Mouse (Mus musculus): ENCODE measurements around the gene Olfr304. TPM values are rescaled to one million over a fixed set of nuclear protein-coding genes. Genes with fewer than 3 reads are reported as not detected.

Gene Olfr304
- polyA plus RNA-seq (2012; rRNA removed; ENCODE audit: low replicate concordance), result not detected in 2 replicates

DNA sequence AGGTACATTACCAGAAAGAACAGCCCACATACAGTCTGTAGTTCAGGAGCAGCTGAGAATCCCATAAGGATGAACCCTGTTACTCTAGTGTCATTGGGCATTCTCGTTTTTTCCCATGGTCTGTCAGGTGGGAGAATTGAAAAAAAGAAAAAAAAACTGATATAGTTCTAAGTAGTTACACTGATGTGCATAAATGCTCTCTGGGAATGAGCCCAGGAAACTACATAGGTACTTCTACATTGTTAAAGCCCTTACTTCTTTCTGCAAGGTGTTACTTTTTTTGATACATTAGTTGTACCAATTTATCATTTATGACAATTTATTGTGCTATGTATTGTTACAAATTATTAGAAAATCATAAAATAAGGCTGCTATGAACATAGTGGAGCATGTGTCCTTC lies at the start of gene Olfr304:
Gene Olfr304 (minus strand): TSS at position 101 of the 400 bp plus-strand sequence.

DNA sequence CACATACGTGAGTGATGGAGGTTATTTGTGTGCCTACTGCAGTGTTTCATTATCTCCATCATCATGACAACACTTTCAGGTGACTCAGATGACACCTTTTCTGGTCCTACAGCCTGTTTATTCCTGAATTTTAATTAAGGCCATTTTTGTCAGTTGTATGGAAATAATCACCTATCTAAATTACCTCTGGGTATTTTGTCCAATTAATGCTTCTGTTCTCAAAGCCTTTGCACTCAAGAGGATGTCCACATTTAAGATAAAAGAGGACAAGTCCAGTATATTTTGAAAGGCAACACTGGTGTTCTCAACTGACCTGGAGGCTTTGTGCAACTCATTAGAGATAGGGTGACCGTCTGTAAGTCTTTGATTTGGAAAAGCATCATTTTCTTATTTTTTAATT lies 17.1 kb upstream of the Olfr304 start, which contains the start of gene Olfr301:
Gene Olfr301 (plus strand): TSS at position 301 of the 400 bp plus-strand sequence.

DNA sequence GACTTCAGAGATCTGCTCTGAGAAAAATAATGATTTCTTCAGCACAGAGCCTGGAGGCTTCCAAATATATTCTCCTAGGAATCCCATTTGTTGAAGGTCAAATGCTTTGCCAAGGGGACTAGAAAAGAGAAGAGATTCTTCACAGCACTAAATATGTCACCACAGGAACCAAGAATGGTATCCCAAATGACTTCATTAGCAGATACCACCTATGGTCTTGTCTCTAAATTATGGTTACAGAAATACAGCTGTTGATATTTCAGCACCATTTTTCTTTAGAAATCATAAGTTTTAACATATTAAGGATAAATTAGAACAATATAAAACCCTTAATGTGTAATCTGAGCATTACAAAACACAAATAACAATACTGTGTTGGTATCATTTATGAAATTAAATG lies 11.2 kb upstream of the Olfr304 start, which contains the start of gene Olfr303:
Gene Olfr303 (minus strand): TSS at position 101 of the 400 bp plus-strand sequence.

DNA sequence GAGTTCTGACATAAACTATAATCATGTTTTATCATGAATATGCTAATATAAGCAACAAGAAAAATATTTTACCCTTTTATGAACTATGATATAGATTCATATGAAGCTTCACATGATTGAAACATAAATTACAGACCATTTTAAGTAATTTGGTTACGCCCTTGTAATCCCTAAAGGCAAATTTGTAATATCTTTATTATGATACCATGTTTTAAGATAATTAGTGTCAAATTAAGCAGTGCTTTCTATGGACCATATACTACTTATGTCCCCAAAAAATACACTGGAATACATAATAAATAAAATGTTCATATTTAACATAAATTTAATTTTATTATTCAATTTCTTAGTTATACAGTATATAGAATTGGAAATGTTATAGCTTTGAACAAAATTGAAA lies 19.6 kb downstream of the Olfr304 start, which contains the start of gene Olfr305:
Gene Olfr305 (minus strand): TSS at position 101 of the 400 bp plus-strand sequence.

DNA sequence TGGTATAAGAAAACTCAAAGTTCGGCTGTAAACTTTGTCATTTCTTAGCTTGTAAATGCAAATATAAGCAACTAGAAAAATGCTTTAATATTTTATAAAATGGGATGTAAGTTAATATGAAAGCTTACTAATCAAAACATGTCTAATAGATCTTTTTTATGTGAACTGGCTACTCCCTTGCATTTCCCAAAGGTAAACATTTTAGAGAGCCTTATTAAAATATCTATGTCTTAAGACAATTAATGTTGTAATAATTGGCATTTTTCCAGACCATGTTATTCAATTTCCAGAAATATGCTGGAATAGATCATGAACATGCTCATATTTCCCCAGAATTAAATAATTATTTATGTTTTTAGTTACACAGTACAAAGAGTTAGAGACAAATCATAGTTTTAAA lies 49.0 kb downstream of the Olfr304 start, which contains the start of gene Olfr307:
Gene Olfr307 (minus strand): TSS at position 101 of the 400 bp plus-strand sequence.

Other genes with a start within 250 kb of the Olfr304 start
- not detected in 2 replicates for gene Vmn2r75, start 214.9 kb downstream of the Olfr304 start, polyA plus RNA-seq (2012; rRNA removed; ENCODE audit: low replicate concordance)
- gene Vmn2r76, start 140.3 kb downstream of the Olfr304 start, polyA plus RNA-seq (2012; rRNA removed; ENCODE audit: low replicate concordance), result not detected in 2 replicates
- not detected in 2 replicates for gene Olfr310, start 109.5 kb downstream of the Olfr304 start, polyA plus RNA-seq (2012; rRNA removed; ENCODE audit: low replicate concordance)
- not detected in 2 replicates for gene Olfr309, start 73.0 kb downstream of the Olfr304 start, polyA plus RNA-seq (2012; rRNA removed; ENCODE audit: low replicate concordance)
- gene Olfr308, start 61.0 kb downstream of the Olfr304 start, polyA plus RNA-seq (2012; rRNA removed; ENCODE audit: low replicate concordance), result not detected in 2 replicates
- not detected in 2 replicates for gene Olfr307, start 49.1 kb downstream of the Olfr304 start, polyA plus RNA-seq (2012; rRNA removed; ENCODE audit: low replicate concordance)
- gene Olfr305, start 19.7 kb downstream of the Olfr304 start, polyA plus RNA-seq (2012; rRNA removed; ENCODE audit: low replicate concordance), result not detected in 2 replicates
- not detected in 2 replicates for gene Olfr303, start 11.1 kb upstream of the Olfr304 start, polyA plus RNA-seq (2012; rRNA removed; ENCODE audit: low replicate concordance)
- not detected in 2 replicates for gene Olfr301, start 17.2 kb upstream of the Olfr304 start, polyA plus RNA-seq (2012; rRNA removed; ENCODE audit: low replicate concordance)
- gene Olfr299, start 73.3 kb upstream of the Olfr304 start, polyA plus RNA-seq (2012; rRNA removed; ENCODE audit: low replicate concordance), result not detected in 2 replicates
- gene Olfr298, start 105.8 kb upstream of the Olfr304 start, polyA plus RNA-seq (2012; rRNA removed; ENCODE audit: low replicate concordance), result not detected in 2 replicates
- gene Olfr297, start 133.3 kb upstream of the Olfr304 start, polyA plus RNA-seq (2012; rRNA removed; ENCODE audit: low replicate concordance), result not detected in 2 replicates
- not detected in 2 replicates for gene Olfr295, start 197.2 kb upstream of the Olfr304 start, polyA plus RNA-seq (2012; rRNA removed; ENCODE audit: low replicate concordance)
- gene Olfr294, start 230.0 kb upstream of the Olfr304 start, polyA plus RNA-seq (2012; rRNA removed; ENCODE audit: low replicate concordance), result not detected in 2 replicates